Mouse (Mus musculus): ENCODE measurements around the gene Pcyox1.
"Not testable (repeated sequence)": the region's sequence is repeated elsewhere in the genome, so short reads cannot be mapped to it uniquely, and the experiment has no call there.

Gene Pcyox1

GRCm38 (mm10) chr6:86397257-86397980 lies 465 bp upstream of the Pcyox1 start:
- DNase-seq (ENCODE audit: low read depth, low spot score) = peak; percentile 60

GRCm38 (mm10) chr6:86395969-86396368 lies 985 bp downstream of the Pcyox1 start:
- DNase-seq (ENCODE audit: low read depth, low spot score) = no peak

GRCm38 (mm10) chr6:86395021-86395420 lies 1.9 kb downstream of the Pcyox1 start:
- DNase-seq (ENCODE audit: low read depth, low spot score) = no peak

GRCm38 (mm10) chr6:86394078-86394720 lies 2.8 kb downstream of the Pcyox1 start:
- DNase-seq (ENCODE audit: low read depth, low spot score) = no peak

- DNase-seq (ENCODE audit: low read depth, low spot score) = no peak
Measured at GRCm38 (mm10) chr6:86393187-86393586, 3.8 kb downstream of the Pcyox1 start.

- peak; percentile 51 for DNase-seq (ENCODE audit: low read depth, low spot score)
Measured at GRCm38 (mm10) chr6:86391326-86391725, 5.6 kb downstream of the Pcyox1 start.

- DNase-seq (ENCODE audit: low read depth, low spot score) = no peak
Measured at GRCm38 (mm10) chr6:86388461-86388860, 8.5 kb downstream of the Pcyox1 start.

GRCm38 (mm10) chr6:86387313-86387712 lies 9.6 kb downstream of the Pcyox1 start:
- no peak for DNase-seq (ENCODE audit: low read depth, low spot score)

- DNase-seq (ENCODE audit: low read depth, low spot score) = no peak
Measured at GRCm38 (mm10) chr6:86385362-86386104, 11.4 kb downstream of the Pcyox1 start.

- no peak for DNase-seq (ENCODE audit: low read depth, low spot score)
Measured at GRCm38 (mm10) chr6:86384692-86385091, 12.3 kb downstream of the Pcyox1 start.

- no peak for DNase-seq (ENCODE audit: low read depth, low spot score)
Measured at GRCm38 (mm10) chr6:86383370-86383769, 13.6 kb downstream of the Pcyox1 start.

GRCm38 (mm10) chr6:86382551-86382950 lies 14.4 kb downstream of the Pcyox1 start:
- DNase-seq (ENCODE audit: low read depth, low spot score) = peak; percentile 83

GRCm38 (mm10) chr6:86380112-86380511 lies 16.8 kb downstream of the Pcyox1 start:
- DNase-seq (ENCODE audit: low read depth, low spot score) = not testable (repeated sequence)

- DNase-seq (ENCODE audit: low read depth, low spot score) = no peak
Measured at GRCm38 (mm10) chr6:86378341-86378740, 18.6 kb downstream of the Pcyox1 start.

GRCm38 (mm10) chr6:86373556-86373955 lies 23.4 kb downstream of the Pcyox1 start:
- no peak for DNase-seq (ENCODE audit: low read depth, low spot score)

GRCm38 (mm10) chr6:86371950-86372516 lies 24.9 kb downstream of the Pcyox1 start:
- DNase-seq (ENCODE audit: low read depth, low spot score) = peak; percentile 40

- DNase-seq (ENCODE audit: low read depth, low spot score) = peak; percentile 98
Measured at GRCm38 (mm10) chr6:86371340-86371911, 25.5 kb downstream of the Pcyox1 start.

GRCm38 (mm10) chr6:86370764-86371339 lies 26.1 kb downstream of the Pcyox1 start, which contains the start of gene Snrpg:
Snrpg (plus strand) TSS chr6:86371304.
- peak; percentile 20 for DNase-seq (ENCODE audit: low read depth, low spot score)

GRCm38 (mm10) chr6:86370093-86370713 lies 26.8 kb downstream of the Pcyox1 start:
- DNase-seq (ENCODE audit: low read depth, low spot score) = peak; percentile 68

- DNase-seq (ENCODE audit: low read depth, low spot score) = no peak
Measured at GRCm38 (mm10) chr6:86368479-86368878, 28.5 kb downstream of the Pcyox1 start.

GRCm38 (mm10) chr6:86366853-86367249 lies 30.1 kb downstream of the Pcyox1 start:
- no peak for DNase-seq (ENCODE audit: low read depth, low spot score)
